Mouse (Mus musculus) ovary, postnatal 14 days (tissue): Measurements from ENCODE around the gene Pabpc1l.
A peak's percentile ranks its signal among the peaks of the same experiment; 100 is the strongest.

ENCODE experiments used
- DNase-seq: peaks from one replicate; pipeline ENCODE4 v3.0.0; 2022; ENCODE audit warnings: low spot score

The Pabpc1l gene

DNA sequence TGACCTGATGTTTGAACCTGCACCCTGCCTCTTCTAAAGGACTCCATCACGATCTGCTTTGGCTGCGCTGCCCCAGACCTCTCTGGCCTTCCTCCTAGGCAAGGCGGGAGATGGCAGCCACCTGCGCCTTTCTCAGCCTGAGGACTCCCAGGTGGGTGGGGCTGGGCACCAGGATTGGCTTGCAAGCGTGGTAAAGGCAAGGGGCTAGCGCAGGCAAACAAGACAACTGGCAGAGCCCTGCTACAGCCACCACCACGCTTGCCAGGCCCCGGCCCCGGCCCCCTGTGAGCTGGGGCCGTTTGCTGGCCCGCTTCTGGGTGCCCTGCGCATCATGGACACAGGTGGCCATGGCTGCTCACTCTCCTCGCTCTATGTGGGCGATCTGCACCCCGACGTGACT is at the start of gene Pabpc1l:
Pabpc1l (plus strand) TSS at position 301 of the 400 bp plus-strand sequence.
- DNase-seq = no peak

DNA sequence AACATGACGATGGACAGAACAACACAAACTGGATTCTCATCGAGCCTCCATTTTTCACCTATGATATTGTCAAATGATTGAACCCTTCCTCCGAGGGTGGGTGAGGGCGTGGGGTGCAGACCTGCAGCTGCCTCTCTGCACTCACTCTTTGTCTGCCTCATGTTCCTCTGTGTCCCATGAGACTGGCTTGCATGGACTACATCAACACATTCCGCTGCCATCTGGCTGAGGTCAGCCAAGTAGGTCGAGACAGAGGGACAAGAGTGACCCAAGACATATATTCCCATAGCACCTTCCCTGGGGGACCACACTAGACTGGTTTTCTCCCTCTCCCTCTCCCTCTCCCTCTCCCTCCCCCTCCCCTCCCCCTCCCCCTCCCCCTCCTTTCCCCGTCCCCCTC is 48.8 kb upstream of the Pabpc1l start:
- no peak for DNase-seq

DNA sequence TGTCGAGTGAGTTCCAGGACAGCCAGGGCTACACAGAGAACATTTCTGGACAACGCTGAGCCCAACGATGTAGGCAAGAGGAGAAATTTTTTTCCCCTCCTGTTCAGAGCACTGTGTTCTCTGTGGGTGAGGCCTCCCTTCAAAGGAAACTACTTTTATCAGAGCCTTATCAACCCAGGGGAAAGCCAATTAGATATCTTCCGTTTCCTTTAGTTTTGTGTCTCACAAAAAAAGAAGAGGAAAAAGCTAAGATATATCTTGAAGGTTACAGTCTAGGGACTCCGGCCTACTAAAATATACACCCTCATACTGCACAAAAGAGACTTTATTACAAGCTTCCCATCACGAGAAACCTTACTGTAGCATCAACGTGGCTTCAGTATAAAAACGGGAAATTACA is 38.0 kb upstream of the Pabpc1l start:
- no peak for DNase-seq

DNA sequence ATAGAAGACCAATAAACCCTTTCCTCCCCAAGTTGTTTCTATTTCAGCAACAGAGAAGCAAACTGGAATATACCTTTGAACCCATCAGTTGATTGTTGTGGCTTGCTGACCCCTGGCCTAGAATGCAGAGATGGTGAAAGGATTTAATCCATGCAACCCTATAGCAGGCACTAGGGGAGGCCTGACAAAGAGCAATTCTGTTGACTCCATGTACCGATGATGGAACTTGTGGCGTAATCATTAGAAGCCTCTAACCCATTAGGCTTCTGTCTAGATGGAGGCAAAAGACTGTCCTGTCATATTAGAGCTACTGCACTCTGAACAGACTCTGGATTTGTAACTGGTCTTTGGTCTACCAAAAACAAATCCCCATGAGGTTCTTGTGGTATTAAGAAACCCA is 32.4 kb upstream of the Pabpc1l start:
- DNase-seq = no peak

GRCm38 (mm10) chr2:163994654-163994976 is 30.6 kb upstream of the Pabpc1l start, which contains the start of gene Ywhab:
Ywhab (plus strand) TSS chr2:163994960.
- DNase-seq = no peak

- DNase-seq = peak; percentile 85
Measured at GRCm38 (mm10) chr2:163994977-163995862, 30.0 kb upstream of the Pabpc1l start.

DNA sequence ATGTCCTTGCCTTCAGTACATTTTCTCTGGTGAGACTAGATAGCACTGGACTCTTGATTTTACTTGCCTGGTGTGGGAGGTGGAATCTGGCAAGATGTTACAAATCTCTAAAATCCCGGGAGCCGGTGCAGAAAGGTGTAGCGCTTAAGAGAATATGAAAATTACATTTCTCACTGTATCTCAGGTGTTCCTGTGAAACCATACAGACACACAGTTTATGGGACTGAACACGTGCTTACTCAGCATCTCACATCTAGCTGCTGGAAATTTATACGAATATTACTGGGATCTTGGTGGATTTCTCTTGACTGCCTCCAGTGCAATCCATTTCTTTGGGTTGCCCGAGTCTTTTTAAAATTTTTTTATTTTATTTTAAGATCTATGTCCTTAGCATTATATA is 29.0 kb upstream of the Pabpc1l start:
- DNase-seq = no peak

- DNase-seq = no peak
Measured at GRCm38 (mm10) chr2:163996899-163997298, 28.4 kb upstream of the Pabpc1l start.

DNA sequence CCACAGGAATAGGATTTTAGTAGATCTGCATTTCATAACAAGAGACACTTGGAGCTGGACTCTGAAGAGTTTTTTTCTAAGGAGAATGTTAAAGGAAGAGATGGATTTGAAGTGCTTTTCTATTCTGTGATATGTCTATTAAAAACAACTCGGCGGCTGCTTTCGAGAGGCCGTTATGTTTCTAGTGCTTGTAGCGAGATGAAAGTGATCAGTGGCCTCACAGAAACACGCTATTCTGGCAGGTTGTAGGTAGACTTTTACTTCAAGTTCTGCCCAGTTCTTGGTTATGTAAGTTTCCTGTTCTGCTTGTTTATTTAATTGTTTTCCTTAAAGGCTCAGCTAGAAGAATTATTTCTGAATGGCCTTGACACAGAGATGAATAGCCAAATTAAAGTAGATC is 26.3 kb upstream of the Pabpc1l start:
- no peak for DNase-seq

DNA sequence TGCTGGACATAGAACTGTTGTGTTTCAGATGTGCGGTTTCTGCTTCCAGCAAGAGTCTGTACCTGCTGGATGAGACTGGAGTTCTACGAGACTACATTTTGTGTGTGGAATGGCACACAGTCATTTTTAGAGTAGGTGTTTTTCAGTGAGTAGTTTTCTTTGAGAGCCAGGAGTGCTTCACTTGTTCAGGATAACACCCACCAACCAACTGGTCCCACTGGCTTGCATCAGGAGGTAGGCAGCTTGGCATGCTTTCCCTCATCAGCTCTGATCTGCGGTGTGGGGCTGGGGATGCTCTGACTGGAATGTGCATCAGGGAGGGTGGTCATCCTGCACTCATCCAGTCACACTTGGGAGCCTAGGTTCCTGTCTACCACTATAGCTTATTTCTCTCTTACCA is 22.6 kb upstream of the Pabpc1l start:
- no peak for DNase-seq

DNA sequence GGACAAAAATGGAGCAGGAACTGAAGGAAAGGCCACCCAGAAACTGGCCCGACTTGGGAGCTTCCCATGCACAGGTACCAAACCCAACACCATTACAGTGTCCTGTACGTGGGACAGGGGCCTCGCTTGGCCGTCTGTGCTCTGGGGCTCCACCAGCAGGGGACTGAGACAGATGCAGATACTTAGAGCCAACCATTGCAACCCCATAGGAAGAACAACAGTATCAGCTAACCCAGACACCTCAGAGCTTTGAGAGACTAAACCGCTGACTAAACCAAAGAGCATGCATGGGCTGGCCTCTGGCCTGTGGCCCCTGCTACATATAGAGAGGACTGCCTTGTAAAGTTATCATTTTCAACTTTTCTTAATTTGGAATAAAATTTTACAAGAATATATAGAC is 20.7 kb upstream of the Pabpc1l start:
- DNase-seq = no peak

DNA sequence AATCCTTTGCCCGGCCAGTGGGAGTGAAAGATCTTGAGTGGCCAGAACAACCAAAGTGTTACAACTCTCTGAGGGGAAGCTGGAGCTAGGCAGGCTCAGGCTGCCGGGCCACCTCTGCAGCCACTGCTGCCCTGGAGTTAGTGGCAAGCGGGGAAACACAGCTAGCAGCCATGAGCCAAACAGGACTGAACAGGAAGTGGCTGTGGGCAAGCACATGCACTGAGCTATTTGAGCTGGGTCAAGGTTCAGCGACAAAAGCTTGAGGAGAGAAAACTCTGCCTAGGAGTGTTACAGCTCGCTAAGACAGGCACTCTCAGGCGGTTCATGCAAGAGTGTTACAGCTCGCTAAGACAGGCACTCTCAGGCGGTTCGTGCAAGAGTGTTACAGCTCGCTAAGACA is 18.3 kb upstream of the Pabpc1l start:
- DNase-seq = no peak

DNA sequence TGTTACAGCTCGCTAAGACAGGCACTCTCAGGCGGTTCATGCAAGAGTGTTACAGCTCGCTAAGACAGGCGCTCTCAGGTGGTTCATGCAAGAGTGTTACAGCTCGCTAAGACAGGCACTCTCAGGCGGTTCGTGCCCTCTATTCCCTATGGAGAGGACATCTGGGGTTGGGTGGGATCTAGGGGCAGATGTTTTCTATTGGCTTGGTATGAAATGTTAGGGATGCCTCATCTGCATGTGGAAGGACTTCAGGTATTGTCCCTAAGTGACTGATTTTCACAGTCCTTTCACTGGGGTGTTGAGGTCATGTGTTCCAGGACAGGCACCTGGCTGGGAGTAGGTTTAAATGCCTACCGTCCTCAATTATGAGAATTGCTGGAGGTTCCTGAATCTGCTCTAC is 17.7 kb upstream of the Pabpc1l start:
- DNase-seq = no peak

- no peak for DNase-seq
Measured at GRCm38 (mm10) chr2:164007987-164008545, 17.2 kb upstream of the Pabpc1l start.

DNA sequence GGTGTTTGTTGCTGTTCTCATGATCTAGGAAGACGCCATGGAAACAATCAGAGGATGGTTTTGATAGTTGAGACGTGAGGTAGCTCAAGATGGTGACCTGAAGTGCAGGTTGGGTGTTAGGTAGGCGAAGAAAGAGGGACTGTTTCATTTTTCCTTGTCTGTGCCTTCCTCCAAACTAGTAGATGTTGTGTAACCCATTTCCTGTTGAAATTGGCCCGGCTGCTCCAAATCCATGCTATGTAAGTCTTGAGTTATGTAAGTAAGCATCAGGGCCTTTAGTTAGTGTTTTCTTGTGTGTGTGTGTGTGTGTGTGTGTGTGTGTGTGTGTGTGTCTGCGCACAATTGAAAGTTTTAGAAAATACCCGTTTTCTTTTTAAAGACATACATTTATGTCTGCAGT is 16.0 kb upstream of the Pabpc1l start:
- no peak for DNase-seq

DNA sequence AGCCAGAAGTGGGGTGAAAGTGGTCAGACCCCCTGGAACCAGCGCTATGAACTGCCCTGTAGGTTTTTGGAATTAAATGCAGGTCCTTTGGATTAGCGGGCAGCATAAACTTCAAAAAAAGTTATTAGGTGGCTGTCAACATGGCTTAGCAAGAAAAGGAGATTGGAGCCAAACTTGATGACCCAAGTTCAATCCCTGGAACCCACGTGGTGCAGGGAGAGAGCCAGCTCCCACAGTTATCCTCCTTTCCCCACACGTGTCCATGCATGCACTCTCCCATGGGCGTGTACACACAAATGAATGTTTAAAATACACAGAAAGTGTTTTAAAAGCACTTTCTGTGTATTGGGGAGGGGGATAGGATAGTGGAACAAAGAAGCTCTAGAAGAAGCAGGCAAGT is 14.8 kb upstream of the Pabpc1l start:
- DNase-seq = no peak

- DNase-seq = no peak
Measured at GRCm38 (mm10) chr2:164010944-164011343, 14.3 kb upstream of the Pabpc1l start.

DNA sequence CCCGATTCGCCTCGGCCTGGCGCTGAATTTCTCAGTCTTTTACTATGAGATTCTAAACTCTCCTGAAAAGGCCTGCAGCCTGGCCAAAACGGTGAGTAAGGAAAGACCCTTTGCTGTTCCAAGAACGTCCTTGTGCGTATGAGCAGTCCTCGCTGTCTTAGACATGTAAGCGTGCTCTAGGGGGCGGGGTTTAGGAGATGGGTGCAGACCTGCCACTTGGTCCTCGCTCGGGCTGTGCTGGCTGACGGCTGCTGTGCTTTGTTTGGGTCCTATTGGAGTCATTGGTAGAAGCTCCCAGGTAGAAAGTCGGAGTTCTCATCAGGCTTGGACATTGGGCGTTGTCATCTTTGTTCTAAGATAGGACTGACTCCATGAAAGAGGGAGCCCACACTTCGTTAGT is 9.9 kb upstream of the Pabpc1l start:
- DNase-seq = no peak

- no peak for DNase-seq
Measured at GRCm38 (mm10) chr2:164018910-164019309, 6.3 kb upstream of the Pabpc1l start.

DNA sequence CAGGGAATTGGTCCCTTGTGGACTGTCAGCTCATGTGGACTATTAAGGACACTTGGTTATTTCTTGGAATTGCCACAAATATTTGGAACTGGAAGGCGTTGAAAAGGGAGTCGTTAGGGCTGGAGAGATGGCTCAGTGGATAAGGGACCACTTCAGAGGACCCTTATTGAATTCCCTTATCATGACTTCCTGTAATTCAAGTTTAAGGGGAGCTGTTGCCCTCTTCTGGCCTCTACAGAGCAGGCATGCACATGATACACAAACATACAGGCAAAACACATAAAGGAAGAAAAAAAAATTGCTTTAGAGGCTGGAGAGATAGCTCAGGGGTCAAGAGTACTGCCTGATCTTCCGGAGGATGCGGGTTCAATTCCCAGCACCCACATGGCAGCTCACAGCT is 5.3 kb upstream of the Pabpc1l start:
- DNase-seq = no peak

- no peak for DNase-seq
Measured at GRCm38 (mm10) chr2:164022104-164022503, 3.1 kb upstream of the Pabpc1l start.

- DNase-seq = no peak
Measured at GRCm38 (mm10) chr2:164031147-164031546, 5.9 kb downstream of the Pabpc1l start.

DNA sequence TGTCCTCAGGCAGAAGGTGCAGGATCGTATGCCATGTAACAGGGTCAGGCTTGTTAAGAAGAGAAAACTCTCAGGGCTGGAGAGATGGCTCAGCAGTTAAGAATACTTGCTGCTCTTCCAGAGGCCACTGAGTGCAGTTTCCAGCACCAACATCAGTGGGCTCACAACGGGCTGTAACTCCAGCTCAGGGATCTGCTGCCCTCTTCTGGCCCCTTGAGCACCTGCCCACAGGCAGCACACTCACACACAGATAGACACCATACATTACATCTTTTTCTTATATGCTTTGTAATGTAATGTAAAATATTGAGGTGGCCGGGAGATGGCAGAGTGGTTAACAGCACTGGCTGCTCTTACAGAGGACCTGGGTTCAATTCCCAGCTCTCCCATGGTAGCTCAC is 7.7 kb downstream of the Pabpc1l start:
- no peak for DNase-seq

- no peak for DNase-seq
Measured at GRCm38 (mm10) chr2:164036520-164037019, 11.3 kb downstream of the Pabpc1l start.
